Mouse (Mus musculus): ENCODE data around the gene Usp22.
"Not testable (repeated sequence)": the region's sequence is repeated elsewhere in the genome, so short reads cannot be mapped to it uniquely, and the experiment has no call there.

Usp22 gene

DNA sequence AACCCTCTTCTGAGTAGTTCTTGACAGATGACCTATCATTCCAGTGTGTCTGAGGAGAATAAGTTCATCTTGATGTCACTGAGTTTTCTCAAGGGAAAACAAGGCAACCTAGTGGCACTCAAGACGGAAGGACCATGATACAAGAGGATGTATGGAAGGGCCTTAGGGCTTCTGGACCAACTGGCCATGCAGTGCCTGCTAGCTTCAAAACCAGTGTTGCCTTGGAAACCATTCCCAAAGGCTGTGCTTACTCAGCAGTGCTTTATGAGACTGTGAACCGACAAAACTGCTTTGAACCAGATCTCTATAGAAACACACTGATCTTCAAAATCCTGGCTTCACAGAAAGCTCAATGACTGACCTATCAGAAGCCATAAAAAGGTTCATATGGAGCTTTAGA, 15.9 kb upstream of the Usp22 start:
- DNase-seq (ENCODE audit: low read depth, low spot score), result no peak

DNA sequence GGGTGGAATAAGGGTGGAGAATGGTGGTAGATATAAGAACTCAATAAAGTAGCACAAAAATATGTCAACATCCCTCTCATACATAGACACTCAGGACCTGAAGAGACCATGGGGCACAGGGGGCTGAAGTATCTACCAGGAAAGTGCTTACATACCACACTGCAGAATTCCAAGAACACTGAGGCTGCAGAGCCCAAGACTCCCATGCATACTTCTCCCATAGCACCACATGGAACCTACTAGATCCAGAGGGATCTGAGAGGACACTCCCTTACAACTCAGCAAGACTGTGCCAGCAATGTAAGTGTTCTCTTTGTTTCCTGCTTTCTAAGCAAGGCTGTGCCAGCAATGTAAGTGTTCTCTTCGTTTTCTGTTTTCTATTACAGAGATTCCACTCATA, 9.0 kb upstream of the Usp22 start:
- DNase-seq (ENCODE audit: low read depth, low spot score), result no peak

DNA sequence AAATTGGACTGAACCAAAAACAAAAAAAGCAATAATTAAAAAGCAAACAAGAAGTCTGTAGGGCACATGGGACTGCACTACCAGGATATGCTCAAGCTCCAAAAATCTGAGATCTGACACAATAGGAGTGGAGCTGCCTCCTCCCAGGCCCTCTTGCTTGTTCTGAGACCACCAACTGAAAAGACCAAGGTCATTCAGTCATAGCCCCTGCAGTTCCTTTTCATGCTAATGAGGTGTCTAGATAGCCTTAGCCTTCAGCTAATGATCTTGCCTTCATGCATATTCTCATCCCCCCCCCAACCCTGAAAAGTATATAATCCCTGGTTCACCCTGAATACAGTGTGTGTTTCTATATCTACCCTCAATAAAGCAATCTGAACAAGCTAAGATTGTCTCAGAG, 6.8 kb upstream of the Usp22 start:
- no peak for DNase-seq (ENCODE audit: low read depth, low spot score)

DNA sequence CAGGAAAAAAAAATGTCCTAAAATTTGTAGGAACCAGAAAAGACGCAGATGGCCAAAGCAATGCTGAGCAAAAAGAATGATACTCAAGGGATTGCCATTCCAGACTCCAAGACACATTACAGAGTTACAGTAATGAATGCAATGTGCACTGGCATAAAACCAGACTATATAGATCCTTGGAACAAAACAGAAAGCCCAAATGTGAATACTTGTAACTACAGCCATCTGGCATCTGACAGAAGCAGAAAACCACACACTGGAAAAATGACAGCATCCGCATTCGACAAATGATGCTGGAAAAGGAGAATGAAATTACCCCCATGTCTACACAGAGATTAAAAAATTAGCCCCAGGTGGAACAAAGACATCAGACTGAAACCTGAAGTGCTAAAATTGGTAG, 5.5 kb upstream of the Usp22 start:
- no peak for DNase-seq (ENCODE audit: low read depth, low spot score)

DNA sequence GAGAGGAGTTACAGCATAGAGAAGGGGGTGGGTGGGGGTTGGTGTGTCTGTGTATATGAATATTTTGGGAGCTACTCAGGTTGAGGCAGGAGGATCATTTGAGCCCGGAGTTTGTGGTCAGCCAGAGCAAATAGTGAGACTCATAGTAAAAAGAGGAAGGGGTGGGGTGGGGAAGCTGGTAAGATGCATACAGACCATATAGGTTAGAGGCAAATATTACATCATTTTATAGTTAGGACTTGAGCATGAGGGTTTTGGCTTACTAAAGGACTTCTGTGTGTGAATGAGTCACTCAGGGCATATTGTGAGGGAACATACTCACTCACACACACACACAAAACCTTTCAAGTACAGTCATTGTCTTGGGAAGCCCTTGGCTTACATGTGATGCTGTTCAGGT, 1.5 kb upstream of the Usp22 start:
- DNase-seq (ENCODE audit: low read depth, low spot score), result no peak

DNA sequence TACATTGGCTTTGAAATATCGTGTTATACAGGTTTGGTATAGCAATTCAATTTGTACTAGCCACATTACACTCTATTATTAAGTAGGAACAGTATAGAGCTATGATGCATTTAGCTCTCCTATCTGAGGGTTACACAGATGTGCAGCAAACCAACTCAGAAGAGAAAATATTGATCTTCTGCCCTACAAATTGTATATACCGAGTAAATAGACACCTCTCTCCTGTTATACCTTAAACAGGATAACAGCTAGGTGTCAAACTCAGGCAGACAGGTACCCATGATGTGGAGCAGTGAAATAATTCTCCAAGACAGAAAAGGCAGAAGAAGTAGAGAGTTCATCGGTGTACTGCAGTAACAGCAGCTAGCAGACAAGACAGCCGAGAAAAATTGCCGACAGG, 923 bp upstream of the Usp22 start:
- no peak for DNase-seq (ENCODE audit: low read depth, low spot score)

DNA sequence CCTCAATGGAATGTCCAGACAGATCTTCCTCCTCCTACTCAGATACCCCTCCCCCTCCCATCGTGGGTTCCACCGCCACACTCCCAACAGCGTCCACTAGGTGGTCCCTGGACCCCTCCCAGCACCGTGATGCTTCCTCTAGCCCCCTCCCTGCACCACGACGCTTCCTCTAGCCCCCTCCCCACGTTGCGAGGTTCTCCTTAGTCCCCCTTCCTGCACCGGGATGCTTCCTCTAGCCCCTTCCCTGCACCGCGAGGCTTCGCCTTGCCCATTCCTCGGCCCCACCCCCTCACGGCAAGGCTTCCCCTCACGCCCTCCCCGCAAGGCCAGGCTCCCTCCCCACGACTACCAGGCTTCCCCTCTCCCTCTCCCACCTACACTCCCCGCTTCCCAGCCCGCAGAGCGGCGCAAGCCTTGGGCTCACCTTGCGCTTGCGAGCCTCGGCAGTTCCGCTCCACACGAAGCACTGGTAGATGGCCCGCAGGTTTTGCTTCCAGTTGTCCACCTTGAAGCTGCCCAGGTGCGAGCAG, 499 bp downstream of the Usp22 start:
- peak; percentile 29 for DNase-seq (ENCODE audit: low read depth, low spot score)

DNA sequence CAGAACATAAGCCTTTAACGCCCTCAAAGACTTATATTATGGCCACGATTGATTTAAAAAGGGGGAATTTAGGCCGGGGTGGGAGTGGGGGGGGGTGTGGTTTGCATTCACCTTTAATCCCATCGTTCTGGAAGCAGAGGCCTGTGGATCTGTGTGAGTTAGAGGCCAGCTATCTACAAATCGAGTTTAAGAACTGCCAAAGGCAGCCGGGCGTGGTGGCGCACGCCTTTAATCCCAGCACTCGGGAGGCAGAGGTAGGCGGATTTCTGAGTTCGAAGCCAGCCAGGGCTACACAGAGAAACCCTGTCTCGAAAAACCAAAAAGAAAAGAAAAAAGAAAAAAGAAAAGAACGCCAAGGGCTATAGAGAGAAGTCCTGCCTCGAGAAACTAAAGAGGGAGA, 1.4 kb downstream of the Usp22 start:
- DNase-seq (ENCODE audit: low read depth, low spot score), result not testable (repeated sequence)

DNA sequence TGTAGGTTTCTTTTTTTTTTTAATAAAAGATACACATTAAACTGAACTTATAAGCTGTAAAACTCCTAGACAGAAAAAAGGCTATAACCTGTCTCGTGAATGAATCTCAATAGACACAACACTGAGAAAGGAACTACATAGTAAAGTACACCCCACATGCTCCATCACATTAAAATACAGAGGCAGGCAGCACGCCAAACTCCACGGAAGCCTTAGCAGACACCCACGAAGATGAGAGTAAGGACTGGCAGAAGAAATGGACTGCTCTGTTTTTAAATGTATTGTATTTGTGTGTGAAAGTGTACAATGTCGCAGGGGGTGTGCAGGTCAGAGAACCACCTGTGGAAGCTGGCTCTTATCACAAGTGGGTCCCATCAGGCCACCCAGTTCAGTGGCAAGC, 4.7 kb downstream of the Usp22 start:
- no peak for DNase-seq (ENCODE audit: low read depth, low spot score)

DNA sequence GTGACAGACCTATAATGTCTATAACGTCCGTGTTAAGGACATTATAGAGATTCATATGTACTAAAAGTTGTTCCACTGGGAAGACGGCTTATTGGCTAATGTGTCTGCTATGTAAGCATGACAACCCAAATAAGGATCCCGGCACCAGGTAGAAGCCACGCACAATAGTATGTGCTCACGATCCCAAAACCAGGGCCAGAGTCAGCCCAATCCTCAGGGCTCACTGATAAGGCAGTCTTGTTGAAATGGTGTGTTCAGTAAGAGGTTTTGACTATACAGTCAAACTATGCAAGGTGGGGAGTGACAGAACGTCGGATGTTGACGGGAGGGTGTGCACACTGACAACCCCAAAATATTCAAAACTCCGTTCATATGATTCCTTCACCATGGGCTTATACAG, 10.0 kb downstream of the Usp22 start:
- no peak for DNase-seq (ENCODE audit: low read depth, low spot score)

DNA sequence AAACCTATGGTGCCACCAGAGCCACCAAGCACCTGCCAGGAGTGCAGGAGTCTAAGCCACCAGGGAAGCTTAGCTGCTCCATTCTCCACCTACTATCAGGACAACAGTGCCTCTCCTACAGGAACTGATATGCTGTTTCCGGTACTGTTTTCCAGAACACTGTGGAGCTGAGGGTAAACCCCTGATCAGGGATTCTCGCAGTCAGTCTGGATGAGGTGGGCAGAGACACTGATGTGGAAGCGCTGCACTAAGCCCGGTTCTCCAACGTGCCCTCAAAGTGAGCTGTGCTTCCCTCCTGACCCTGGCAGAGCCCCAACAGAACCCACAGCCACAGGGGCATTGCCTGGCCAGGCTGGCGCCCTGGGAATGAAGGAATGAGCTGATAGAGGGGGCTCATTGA, 10.5 kb downstream of the Usp22 start:
- no peak for DNase-seq (ENCODE audit: low read depth, low spot score)

DNA sequence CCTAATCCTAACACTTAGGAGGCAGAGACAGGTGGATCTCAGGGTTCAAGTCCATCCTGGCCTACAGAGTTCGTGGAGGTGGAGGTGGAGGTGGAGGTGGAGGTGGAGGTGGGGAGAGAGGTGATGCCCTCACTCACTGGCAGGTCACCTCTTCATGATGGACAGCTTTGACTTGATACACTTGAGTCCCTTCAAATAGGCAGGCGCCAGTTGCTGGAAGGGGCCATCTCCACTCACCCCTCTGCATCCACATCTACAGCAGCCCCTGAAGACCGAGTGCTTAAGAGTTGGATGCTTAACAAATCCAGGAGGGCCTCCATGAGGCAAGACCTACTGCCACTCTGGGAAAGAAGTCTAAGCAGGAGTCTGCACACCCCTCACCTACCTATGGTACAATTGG, 11.5 kb downstream of the Usp22 start:
- DNase-seq (ENCODE audit: low read depth, low spot score), result no peak

DNA sequence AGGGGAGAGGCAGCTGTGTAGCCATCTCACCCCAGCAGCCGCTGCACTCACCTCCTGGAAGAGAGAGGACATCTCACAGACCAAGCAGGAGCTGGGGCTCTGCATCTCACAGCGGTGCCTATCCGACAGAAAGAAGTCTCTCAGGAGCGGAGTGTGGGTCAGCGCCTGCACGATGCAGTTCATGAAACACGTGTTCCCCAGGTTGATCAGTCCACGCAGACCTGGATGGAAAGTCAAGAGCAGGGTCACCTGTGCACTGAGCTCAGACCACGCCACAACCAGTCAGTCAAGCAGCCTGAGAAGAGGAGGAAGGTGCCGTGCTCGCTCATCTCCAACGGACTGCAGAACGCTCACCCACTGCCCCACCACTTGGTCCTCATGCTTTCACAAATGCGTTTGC, 12.1 kb downstream of the Usp22 start:
- no peak for DNase-seq (ENCODE audit: low read depth, low spot score)

DNA sequence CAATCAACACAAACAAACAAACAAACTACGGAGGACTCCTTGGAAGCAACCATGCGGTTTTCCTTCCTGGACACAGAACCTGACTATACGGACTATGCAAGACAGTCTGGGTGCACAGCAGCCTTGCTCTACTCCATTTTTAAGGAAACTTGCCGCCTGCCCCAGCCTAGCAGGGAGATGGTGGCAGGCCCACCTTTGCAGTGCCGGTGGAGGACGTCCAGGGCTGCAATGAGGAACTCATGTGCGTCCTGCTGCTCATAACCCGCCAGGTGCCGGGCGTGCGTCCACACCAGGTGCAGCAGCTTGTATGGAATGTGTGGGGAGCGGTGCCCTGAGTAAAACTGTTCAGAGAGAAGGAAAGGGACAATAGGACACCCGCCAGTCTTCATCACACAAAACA, 13.7 kb downstream of the Usp22 start:
- DNase-seq (ENCODE audit: low read depth, low spot score), result no peak

DNA sequence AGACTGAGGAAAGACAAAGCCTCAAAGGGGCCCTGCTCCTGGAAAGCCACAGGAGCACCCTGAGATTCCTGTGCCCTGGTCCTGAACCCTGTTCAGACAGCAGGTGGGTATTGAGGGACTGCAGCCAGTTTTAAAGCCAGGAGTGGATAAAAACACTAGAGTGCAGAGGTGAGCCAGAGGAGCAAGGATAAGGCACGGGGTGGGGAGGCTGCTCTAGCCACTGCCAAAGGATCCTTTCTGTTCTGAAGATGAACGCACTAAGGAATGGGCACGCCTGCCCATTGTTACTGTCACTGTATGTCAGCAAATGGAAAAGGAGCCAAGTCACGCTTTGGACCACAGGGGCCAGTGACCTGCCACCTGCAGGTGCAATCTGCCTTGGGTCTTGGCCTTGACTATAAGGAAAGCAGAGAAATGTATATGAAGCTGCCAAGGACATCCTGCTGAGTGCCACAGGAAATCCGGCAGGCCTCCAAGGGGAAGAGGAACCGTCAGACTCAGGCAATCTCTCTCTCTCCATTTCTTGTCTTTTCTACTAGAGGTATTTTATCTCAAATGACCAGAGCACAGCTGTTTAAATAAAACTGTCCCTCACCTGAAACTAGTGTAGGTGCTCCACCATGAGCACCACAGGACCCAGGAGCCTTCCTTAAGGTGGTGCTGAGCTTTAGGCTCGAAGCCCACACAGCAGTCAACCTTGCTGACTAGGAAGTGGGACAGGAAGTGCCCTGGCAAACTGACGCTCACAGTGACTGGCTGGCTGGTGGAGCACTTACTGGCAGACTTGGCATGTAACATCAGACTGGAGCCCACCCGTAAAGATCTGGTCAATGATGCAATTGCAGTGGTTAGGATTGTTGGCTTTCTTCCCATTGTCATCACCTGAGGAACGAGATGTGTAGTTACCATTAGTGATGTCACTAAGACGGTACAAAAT, 14.8 kb downstream of the Usp22 start:
- no peak for DNase-seq (ENCODE audit: low read depth, low spot score)

DNA sequence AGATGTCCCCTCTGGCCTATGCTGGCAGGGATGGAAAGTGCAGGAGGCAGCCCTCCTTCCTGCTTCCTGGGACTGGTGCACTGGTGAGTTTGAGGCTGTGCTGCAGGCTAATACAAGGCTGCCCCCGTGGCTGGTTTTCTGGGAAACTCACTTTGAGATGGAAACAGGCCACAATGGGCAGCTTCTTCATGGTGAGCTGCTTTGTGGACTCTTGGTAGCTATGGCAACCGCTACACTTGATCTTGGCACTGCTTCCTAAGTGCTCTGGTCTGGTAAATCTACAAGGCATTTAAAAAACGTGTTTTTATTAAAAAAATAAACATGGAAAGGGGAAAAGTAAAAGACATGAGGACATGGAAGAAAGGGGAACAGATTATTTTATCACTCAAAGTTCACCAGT, 16.7 kb downstream of the Usp22 start:
- DNase-seq (ENCODE audit: low read depth, low spot score), result no peak

DNA sequence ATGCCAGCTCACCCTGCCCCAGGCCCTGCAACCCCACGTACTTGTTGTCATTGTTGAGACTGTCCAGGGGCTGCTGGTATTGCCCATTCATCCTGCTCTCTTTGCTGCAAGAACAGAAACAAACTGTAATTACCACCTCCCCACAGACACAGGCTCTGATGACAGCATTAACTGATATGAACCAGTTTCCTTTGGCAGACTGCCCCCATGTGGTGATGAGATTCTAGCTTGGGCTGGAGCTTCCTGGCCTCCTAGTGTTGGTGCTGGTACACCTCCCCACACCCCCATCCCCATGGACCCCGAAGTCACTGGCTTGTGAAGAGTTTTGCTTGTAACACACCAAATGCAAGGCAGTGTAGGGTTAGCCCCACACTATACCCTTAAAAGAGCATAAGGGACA, 19.1 kb downstream of the Usp22 start:
- DNase-seq (ENCODE audit: low read depth, low spot score), result no peak

DNA sequence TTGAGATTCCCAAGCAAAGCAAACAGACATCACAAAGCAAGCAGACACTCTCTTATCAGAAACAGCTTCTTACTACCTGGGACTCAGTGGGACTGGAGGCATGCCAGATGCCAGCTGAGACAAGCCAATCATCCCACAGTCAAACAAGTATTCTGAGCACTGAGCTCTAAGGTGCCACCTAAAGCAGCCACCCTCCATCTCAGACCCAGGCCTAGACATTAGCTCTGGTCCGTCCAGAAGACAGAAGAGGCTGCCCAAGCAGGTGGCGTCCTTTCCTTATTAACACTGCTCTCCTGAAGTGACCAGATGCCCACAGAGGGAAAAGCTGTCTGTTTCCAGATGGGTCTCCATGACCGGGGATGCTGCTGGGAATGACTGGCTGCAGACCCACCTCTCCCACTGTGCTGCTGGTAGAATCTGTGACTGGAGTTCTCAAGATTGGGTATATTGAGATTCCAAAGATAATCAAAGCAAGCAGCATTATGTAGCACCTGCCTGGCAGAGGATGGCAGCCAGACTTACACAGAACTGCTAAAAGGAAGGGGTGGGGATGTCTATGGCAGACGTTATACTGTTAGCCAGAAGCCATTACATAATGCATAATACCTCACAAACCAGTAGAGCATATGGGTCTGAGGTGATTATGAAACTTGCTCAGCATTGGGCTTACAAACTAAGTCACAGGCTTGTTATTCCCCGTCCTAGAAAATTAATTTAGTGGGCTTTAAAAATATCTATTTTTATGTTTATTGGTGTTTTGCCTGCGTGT, 24.4 kb downstream of the Usp22 start:
- no peak for DNase-seq (ENCODE audit: low read depth, low spot score)

DNA sequence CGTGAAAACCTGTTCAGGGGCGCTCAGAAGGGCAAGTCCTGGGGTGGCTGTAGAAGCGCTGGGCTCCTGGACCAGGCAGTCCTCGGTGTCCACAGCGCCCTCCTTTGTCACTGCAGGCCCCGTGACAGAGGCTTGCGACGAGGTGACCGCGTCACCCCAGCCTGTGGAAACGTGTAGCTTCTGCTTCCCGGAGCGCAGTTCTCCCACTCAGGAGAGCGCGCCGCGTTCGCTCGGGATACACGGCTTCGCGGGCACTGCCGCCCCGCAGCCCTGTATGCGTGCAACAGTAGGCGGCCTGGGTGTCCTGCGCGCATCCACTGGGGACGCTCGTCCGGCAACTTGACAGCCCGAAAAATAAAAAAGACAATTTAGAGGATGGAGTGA, 27.6 kb downstream of the Usp22 start:
- DNase-seq (ENCODE audit: low read depth, low spot score), result no peak

DNA sequence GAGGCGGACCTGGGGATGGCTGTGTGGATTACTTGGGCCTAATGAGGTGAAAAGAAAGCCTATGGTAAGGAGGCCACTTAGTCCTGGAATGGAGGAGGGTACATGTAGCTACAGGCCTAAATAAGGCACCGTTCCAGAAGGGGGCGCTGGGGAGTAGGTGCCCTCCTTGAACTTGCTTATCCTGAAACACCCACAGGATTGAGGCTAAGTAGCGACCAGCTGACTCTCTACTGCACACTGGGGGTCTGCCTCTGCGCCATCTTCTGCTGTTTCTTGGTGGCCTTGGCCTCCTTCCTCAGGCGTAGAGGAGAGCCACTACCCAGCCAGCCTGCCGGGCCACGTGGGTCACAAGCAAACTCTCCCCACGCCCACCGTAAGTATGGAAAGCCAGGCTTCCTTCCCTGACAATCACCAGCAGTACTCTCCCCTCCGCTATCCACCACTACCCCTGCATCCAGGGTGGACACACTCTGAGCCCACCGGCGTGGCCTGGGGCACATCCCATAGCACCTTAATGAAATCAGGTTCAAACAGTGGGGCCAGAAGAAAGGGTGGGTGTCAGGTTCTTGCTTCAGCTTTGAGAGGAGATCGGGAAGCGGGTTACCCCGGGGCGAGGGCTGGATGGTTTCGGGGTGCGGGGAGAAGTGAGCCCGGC, 28.1 kb downstream of the Usp22 start:
- no peak for DNase-seq (ENCODE audit: low read depth, low spot score)

DNA sequence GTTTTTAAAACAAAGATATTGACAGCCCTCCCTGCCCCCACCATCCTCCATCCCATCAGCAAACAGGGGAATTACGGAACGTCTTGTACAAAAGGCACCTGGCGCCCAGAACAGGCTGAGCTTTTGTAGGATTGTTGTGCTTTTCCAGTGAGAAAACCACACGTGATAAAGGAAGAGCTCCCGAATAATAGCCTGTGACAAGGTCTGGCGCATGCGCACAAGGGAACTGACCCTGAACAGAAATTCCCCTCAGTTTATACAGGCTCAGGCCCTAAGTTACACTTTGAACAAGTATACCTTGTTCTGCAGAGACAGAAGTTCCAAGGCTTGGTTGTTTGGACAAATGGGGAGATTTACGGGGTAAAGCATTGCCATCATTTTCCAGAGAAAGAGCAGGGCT, 29.3 kb downstream of the Usp22 start:
- no peak for DNase-seq (ENCODE audit: low read depth, low spot score)
